Mouse (Mus musculus) embryonic fibroblast, embryonic 13.5 days (primary cell): ENCODE measurements at regions not wholly inside any gene's neighbourhood (a gene's known extent, or its start where the extent isn't known, plus 50 kb on each side); places are given as distances from the start of the nearest gene placed in this dataset.

Experiments used
- CTCF ChIP-seq: IDR thresholded peaks from 2 replicates; pipeline ENCODE4 v1.5.1; 2011; ENCODE audit warnings: mild to moderate bottlenecking, control low read depth, low read length, moderate library complexity, borderline replicate concordance; ENCODE audit not compliant: insufficient read depth
- POLR2A ChIP-seq: IDR thresholded peaks from 2 replicates; pipeline ENCODE4 v1.6.1; 2011; ENCODE audit warnings: low read depth, mild to moderate bottlenecking, control low read depth, low read length, moderate library complexity

- no peak for TF ChIP-seq CTCF
- TF ChIP-seq POLR2A = no peak
These were observed 141.0 kb upstream of the Gdnf start for GRCm38 (mm10) chr15:7669631-7670030.
